Mouse (Mus musculus): Measurements from ENCODE around the gene Mboat7.
"Not testable (repeated sequence)": the region's sequence is repeated elsewhere in the genome, so short reads cannot be mapped to it uniquely, and the experiment has no call there.

DNA sequence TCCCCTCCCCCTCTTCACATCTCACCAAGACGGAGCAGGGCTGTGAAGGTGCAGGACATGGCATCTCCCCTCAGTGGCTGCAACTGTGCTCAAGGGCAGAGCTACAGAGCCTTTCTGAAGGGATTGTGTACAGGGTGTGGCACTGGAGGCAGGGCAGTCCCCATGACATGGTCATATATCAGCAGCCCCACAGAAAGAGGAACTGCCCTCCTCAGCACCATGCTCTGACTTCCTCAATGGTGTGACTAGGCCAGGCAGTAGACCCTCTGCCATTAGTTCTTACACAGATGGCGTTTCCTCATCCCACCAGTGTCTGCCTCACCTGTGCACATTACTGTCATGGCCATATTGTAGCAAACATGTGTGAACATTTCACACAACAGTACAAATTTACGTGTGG, 26.9 kb upstream of the Mboat7 start, which contains the start of gene Pirb:
- not testable (repeated sequence) for TF ChIP-seq CEBPB (IDR thresholded peaks at IDR 0.05; ENCODE audit: low read depth); CTCF (IDR thresholded peaks at IDR 0.05; ENCODE audit: control insufficient read depth, insufficient read depth, insufficient read length); MAX (IDR thresholded peaks at IDR 0.05); FOSL1 (IDR thresholded peaks at IDR 0.05; ENCODE audit: insufficient read depth, low read length, poor library complexity, severe bottlenecking); MYOD1 (IDR thresholded peaks at IDR 0.05; ENCODE audit: control insufficient read depth, insufficient read length, low read depth); USF1 (IDR thresholded peaks at IDR 0.05; ENCODE audit: low read depth)

All from C2C12 (cell line).